Mouse (Mus musculus): ENCODE data around the gene Prpf38a.

DNA sequence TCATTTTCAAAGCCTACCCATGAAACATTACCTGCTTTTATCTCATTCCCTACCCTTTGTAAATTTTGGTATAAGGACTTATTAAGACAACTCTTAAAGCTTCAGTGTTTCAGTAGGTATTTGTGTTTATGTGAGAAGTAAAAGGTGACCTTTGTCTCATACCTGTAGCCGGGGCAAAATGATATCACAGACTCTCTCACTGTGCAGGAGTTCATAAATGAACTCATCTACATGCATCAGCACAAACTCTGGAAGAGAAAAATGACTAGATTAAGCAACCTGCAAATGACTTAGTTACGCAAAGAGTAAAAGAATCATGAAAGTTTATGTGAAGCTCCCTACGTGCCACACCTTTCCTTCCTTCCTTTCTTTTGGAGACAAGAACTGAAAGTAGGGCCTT lies 6.5 kb downstream of the Prpf38a start:
- TF ChIP-seq CTCF (IDR thresholded peaks at IDR 0.05; ENCODE audit: extremely low read depth, insufficient read length, insufficient replicate concordance, low read depth, low read length) = no peak
- no peak for TF ChIP-seq POLR2A (IDR thresholded peaks at IDR 0.05; ENCODE audit: low read depth, low read length)

Measured in small intestine, adult 2 months (tissue).